Mouse (Mus musculus) left cerebral cortex, postnatal 4 days (tissue): ENCODE results near the gene Pde11a. TPM values are rescaled to one million over a fixed set of nuclear protein-coding genes. Genes with fewer than 3 reads are reported as not detected.
A peak's percentile ranks its signal among the peaks of the same experiment; 100 is the strongest.

Experiments used
- DNase-seq: peaks from one replicate; pipeline ENCODE4 v3.0.0-alpha.2; 2022
- intact Hi-C: fragments of 180-260 bp; cut with DNase I; formaldehyde crosslinking; loops from one replicate; pipeline ENCODE4 v1.15.1; 2025
- total RNA-seq, 2 experiments: library from RNA; stranded (reverse); gene quantifications; 2 replicates each; pipeline ENCODE4 v1.2.3; 2021

Pde11a gene
- 1 to 10 TPM; 1.4 to 2.2 TPM for total RNA-seq

DNA sequence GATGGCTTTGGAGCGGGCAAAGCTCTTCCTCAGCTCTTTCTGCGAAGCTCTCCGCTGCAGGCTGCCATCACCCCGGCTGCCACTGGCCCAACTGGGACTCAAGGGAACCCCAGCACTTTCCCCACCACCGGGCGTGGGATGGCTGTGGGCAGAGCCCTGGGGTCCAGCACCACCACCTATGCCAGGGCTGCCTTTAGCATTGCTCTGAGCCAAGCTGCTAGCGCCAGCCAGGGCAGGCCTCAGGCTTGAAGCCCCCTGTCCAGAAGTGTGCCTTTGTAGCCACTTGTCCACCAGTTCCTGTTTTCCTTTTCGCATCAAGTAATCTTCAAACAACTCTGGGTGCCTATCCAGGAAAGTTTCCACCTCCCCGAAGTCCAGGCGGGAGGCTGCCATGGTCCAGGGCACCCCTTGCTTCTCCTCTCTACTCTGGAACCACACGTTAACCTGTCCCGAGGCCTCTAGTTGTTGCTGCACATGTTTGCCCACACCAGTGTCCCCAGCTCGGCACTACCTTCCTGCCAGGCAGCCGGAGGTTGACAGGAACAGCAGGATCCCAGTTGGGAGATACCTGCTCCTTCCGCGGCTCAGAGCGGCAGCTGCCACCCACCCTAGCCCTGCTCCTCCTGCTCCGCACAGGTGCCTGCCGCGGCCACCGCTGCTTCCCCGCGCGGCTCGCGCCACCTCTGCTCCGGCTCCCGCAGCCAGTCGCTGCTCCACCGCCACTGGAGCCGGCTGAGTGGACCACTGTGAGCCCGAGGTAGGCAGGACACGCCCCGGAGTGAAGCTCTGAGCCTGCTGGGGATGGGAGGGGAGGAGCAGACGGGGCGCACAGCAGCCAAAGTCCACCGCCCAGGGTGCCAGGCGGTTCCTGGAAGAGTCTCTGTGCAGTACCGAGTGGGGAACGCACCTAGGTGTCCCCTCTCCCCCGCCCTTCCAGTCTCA is at the start of gene Pde11a:
Gene Pde11a (minus strand): TSS at position 560 of the 942 bp plus-strand sequence.
- peak; percentile 24 for DNase-seq
- intact Hi-C loops: no loop called here

DNA sequence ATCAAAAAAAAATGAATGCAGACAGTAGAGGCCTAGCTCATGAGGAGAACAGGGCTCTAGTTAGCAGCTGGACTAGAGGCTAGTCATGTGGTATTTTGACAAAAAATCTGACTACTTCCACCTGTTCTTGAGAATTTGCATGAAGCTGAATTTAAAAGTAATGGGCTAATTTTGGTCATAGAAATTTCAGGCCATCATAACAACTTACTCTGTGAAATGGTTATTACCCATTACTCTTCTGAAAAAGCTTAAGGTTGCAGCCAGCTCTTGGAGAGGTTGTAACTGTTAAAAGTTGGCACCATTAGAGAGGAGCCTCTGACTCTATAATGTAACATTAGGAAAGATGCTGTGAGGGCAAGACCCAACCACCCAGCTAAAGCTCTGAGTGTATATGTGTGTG is 48.0 kb upstream of the Pde11a start:
- intact Hi-C loops: no loop called here

GRCm38 (mm10) chr2:76378646-76379045 is 40.1 kb upstream of the Pde11a start:
- no peak for DNase-seq
- intact Hi-C loops: no loop called here

More for the DNA sequence above, 48.0 kb upstream of the Pde11a start:
- DNase-seq: no peak

GRCm38 (mm10) chr2:76374544-76375206 is 36.1 kb upstream of the Pde11a start:
- DNase-seq: no peak
- intact Hi-C loops: no loop called here

- intact Hi-C loops: no loop called here
- DNase-seq: no peak
Observed at GRCm38 (mm10) chr2:76372244-76372643, 33.7 kb upstream of the Pde11a start.

- intact Hi-C loops: no loop called here
- DNase-seq: no peak
Observed at GRCm38 (mm10) chr2:76370656-76370922, 32.0 kb upstream of the Pde11a start.

- DNase-seq: peak; percentile 92
- intact Hi-C loops: loop anchor here (2.0 kb wide), 1 partner anchor 249 kb away; no protein-coding TSS in a partner anchor
Observed at GRCm38 (mm10) chr2:76369821-76370655, 31.5 kb upstream of the Pde11a start, which contains the start of gene Rbm45. Gene Rbm45, plus strand, starts transcription at chr2:76369984.

GRCm38 (mm10) chr2:76368861-76369660 is 30.5 kb upstream of the Pde11a start:
- DNase-seq: no peak
- intact Hi-C loops: loop anchor here (2.0 kb wide), 1 partner anchor 250 kb away; no protein-coding TSS in a partner anchor

DNA sequence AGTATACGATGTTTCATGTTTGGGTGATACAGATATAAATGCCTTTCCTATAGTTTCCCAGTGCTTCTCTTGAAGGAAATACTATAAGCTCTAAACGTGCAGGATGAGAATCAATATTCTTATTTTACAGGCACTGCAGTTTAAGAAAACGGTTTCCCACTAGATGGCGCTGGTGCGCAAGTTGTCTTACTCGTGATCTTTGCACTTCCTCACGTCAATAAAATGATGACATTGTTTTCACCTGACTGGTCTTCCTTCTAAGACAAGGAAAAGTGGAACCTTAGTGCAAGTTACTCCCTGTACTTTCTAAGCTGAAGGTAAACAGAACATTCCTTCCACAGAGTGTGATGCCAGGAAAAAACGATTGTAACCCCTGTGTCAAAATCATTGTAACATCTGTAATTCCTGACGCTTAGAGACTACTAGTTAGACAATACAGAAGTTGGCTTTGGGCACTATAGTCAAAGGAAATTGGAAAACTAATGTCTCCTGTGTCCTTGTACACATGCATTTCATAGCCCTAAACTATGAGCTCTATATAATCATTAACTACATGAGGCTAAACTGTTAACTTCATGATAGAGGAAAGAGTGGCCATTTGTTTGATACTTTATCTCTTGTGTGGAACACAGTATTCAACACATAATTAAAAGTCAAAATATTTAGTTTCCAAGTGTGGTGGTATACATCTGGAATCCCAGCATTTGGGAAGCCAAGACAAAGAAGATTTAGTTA is 28.8 kb upstream of the Pde11a start:
- intact Hi-C loops: no loop called here
- peak; percentile 87 for DNase-seq

DNA sequence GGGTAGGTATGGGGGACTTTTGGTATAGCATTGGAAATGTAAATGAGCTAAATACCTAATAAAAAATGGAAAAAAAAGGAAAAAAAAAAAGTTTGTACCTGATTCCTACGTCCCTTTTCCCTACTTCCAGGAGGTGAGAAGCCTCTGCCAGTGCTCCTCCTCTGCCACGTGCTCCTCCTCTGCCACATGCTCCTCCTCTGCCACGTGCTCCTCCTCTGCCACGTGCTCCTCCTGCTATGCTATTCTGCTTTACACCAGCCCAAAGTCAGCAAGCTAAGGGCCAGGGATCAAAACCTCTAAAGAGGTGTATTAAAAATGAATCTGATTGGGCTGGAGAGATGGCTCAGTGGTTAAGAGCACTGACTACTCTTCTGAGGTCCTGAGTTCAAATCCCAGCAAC is 27.2 kb upstream of the Pde11a start:
- intact Hi-C loops: no loop called here
- DNase-seq: no peak

GRCm38 (mm10) chr2:76362111-76362510 is 23.5 kb upstream of the Pde11a start:
- DNase-seq: peak; percentile 51
- intact Hi-C loops: loop anchor here (5.0 kb wide), 1 partner anchor 245 kb away; no protein-coding TSS in a partner anchor

GRCm38 (mm10) chr2:76360226-76360625 is 21.7 kb upstream of the Pde11a start, which contains the start of gene Cyct:
Gene Cyct, minus strand, starts transcription at chr2:76360450.
- no peak for DNase-seq
- intact Hi-C loops: loop anchor here (5.0 kb wide), 1 partner anchor 243 kb away; no protein-coding TSS in a partner anchor

DNA sequence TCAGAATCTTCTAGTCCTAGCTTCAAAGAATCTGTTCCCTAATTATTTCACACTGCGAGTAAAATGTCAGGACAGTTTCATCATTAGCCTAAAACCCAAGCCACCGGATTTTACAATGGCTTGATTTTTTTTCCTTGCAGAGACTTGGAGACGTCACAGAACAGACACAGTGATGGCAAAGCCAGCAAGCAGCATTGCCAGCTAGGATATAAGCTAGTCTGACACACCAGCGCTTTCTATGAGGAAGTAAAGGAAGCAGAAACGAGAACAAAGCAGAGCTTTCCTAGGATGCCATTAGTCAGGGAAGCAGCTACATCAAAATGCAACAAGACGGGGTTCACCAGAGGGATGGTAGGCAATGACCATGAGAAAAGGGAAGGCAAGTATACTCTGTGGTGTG is 9.3 kb upstream of the Pde11a start:
- no peak for DNase-seq
- intact Hi-C loops: no loop called here

GRCm38 (mm10) chr2:76342146-76342545 is 3.6 kb upstream of the Pde11a start:
- DNase-seq: no peak
- intact Hi-C loops: no loop called here

GRCm38 (mm10) chr2:76334596-76334995 is 4.0 kb downstream of the Pde11a start:
- DNase-seq: peak; percentile 13
- intact Hi-C loops: no loop called here

DNA sequence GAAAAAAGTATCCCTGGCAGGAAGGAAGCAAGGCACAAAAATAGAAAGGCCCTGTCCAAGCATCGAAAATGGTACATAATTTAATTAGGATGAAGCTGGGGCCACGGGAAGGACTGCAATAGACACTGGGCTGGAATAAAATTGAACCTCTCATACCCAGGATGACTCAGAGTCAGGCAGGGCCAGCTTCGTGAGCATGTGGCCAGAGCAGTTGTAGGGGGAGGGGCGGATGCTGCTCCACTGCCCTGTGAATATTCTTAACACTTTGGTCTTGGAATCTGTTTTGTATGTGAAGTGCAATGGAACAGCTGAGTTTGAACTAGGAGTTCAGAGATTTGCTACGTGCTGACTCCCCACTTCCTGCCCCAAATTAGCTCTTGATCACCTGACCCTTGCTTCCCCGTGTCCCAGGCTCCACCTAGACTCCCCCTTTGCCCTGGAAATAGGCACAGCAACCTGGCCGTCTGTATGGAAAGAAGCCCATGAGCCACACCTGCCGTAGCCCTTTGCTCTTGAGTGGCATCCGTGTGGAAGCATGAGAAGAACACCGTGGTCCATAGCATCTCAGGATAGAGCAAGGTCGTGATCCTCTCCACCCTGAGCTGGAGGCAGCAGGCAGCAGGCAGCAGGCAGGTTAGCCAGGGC is 6.3 kb downstream of the Pde11a start:
- DNase-seq: no peak
- intact Hi-C loops: no loop called here

DNA sequence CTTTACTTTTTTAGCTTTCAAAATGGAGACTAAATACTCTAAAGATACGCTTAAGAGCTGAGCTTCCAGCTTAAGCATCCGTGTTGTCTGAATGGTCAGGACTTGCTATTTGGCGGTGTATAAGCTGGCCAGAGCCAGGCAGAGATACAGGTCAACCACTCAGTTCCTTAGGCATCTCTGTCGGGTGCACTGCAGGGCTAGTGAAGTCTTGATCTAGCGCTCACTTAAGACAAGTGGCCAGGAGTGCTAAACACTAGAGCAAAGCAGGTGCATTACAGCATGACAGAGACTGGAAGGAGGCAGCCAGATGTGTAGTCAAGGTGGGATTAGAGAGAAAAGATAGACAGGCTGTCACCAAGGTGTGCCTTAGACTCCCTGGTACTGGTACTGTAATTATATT is 8.5 kb downstream of the Pde11a start:
- intact Hi-C loops: no loop called here
- no peak for DNase-seq

GRCm38 (mm10) chr2:76326161-76326560 is 12.4 kb downstream of the Pde11a start:
- intact Hi-C loops: no loop called here
- no peak for DNase-seq

- DNase-seq: no peak
- intact Hi-C loops: no loop called here
Observed at GRCm38 (mm10) chr2:76324463-76324862, 14.1 kb downstream of the Pde11a start.
